Mouse (Mus musculus) stomach, postnatal 0 days (tissue): Measurements from ENCODE around the gene Olfr455. TPM values are rescaled to one million over a fixed set of nuclear protein-coding genes. Genes with fewer than 3 reads are reported as not detected.

Experiments
- ATAC-seq: fragments of 200-750 bp; cut with Nextera tagmentation; 2 replicates; pipeline ENCODE4 v1.8.0; 2017; ENCODE audit not compliant: low FRiP score, low TSS enrichment
- DNase-seq: peaks from one replicate; pipeline ENCODE4 v3.0.0-alpha.2; 2016; ENCODE audit warnings: low spot score
- H3K27ac ChIP-seq: fragments of 300-500 bp; sonication (generic); replicated peaks from 2 replicates; pipeline ENCODE4 v1.5.1; 2014; ENCODE audit warnings: mild to moderate bottlenecking, control low read depth
- H3K27me3 ChIP-seq: fragments of 300-500 bp; sonication (generic); 2 replicates; pipeline ENCODE4 v1.6.1; 2014; ENCODE audit warnings: low read length; ENCODE audit not compliant: control insufficient read depth, insufficient read depth
- H3K36me3 ChIP-seq: fragments of 300-500 bp; sonication (generic); 2 replicates; pipeline ENCODE4 v1.6.1; 2014; ENCODE audit warnings: low read length, mixed read lengths; ENCODE audit not compliant: control insufficient read depth, insufficient read depth
- H3K4me1 ChIP-seq: fragments of 300-500 bp; sonication (generic); replicated peaks from 2 replicates; pipeline ENCODE4 v1.6.1; 2014; ENCODE audit warnings: antibody characterized with exemption; ENCODE audit not compliant: control insufficient read depth, insufficient read depth
- H3K4me2 ChIP-seq: fragments of 300-500 bp; sonication (generic); replicated peaks from 2 replicates; pipeline ENCODE4 v1.6.1; 2014; ENCODE audit warnings: low read depth, mild to moderate bottlenecking, control low read depth, moderate library complexity
- H3K4me3 ChIP-seq: fragments of 300-500 bp; sonication (generic); 2 replicates; pipeline ENCODE4 v1.5.1; 2014; ENCODE audit warnings: low read depth, low read length, control low read depth
- H3K9ac ChIP-seq: fragments of 300-500 bp; sonication (generic); 2 replicates; pipeline ENCODE4 v1.6.1; 2014; ENCODE audit warnings: mild to moderate bottlenecking, low read length, control low read depth, mixed read lengths
- H3K9me3 ChIP-seq: fragments of 300-500 bp; sonication (generic); 2 replicates; pipeline ENCODE4 v1.6.1; 2016; ENCODE audit warnings: low read length; ENCODE audit not compliant: control insufficient read depth
- CTCF ChIP-seq: IDR thresholded peaks from 2 replicates; pipeline ENCODE4 v1.5.1; 2016; ENCODE audit warnings: antibody characterized with exemption, low read depth, mild to moderate bottlenecking, moderate library complexity
- EP300 ChIP-seq: optimal IDR thresholded peaks from 2 replicates; pipeline ENCODE3; 2016; ENCODE audit warnings: antibody characterized with exemption
- WGBS: fragments of 180-500 bp; shearing (Covaris S2); extraction: QIAGEN DNeasy Blood & Tissue Kit; methylation state at CpG from one replicate; pipeline ENCODE4 v1.1.7; 2014; 5-methylcytosine and 5-hydroxymethylcytosine counted together
- polyA plus RNA-seq: library from polyadenylated mRNA; unstranded; fragments of >200 nt; fragmentation: Nextera tagmentation; extraction: Ambion mirVana; gene quantifications from 2 replicates; pipeline ENCODE4 v1.2.1, GENCODE M21; 2015

Olfr455 gene
- polyA plus RNA-seq = not detected in 2 replicates

GRCm38 (mm10) chr6:42547461-42547860 lies at the start of gene Olfr455:
Gene Olfr455, minus strand, starts transcription at chr6:42547587.
- no peak within 1 kb of the TSS for H3K27ac ChIP-seq
- no peak within 1 kb of the TSS for H3K9ac ChIP-seq
- DNase-seq (no peak), ATAC-seq (no peak)
- H3K4me2 ChIP-seq = no peak within 1 kb of the TSS
- no peaks in the 10 kb centered on the region for H3K9me3 ChIP-seq
- H3K36me3 ChIP-seq = no peaks in the 10 kb centered on the region
- no peaks in the 10 kb centered on the region for H3K4me1 ChIP-seq
- WGBS = 77% methylated on average over 4 of the region's 4 CpGs
- H3K27me3 ChIP-seq = no peaks in the 10 kb centered on the region
- no peak within 1 kb of the TSS for H3K4me3 ChIP-seq
- no peak for TF ChIP-seq EP300
- TF ChIP-seq CTCF = no peak

- no peaks in the 10 kb centered on the region for H3K4me1 ChIP-seq
Observed at GRCm38 (mm10) chr6:42593138-42593882, 45.9 kb upstream of the Olfr455 start.

GRCm38 (mm10) chr6:42586569-42586968 lies 39.2 kb upstream of the Olfr455 start:
- Histone ChIP-seq H3K4me1 (no peaks in the 10 kb centered on the region), H3K36me3 (no peaks in the 10 kb centered on the region), H3K9me3 (no peaks in the 10 kb centered on the region), H3K4me3 (no peak overlapping the region), H3K27me3 (no peaks in the 10 kb centered on the region), H3K27ac (no peak overlapping the region), H3K9ac (no peak overlapping the region), H3K4me2 (no peak overlapping the region)
- ATAC-seq = no peak
- no peak for DNase-seq
- TF ChIP-seq EP300 (no peak), CTCF (peak; percentile 43)
- WGBS = 78% methylated on average over 5 of the region's 5 CpGs

More at GRCm38 (mm10) chr6:42593138-42593882, 45.9 kb upstream of the Olfr455 start:
- ATAC-seq (no peak), DNase-seq (no peak)
- TF ChIP-seq CTCF (no peak), EP300 (no peak)
- WGBS = 77% methylated on average over 17 of the region's 17 CpGs
- Histone ChIP-seq H3K27me3 (no peaks in the 10 kb centered on the region), H3K4me3 (no peak overlapping the region), H3K4me2 (no peak overlapping the region), H3K9ac (no peak overlapping the region), H3K36me3 (no peaks in the 10 kb centered on the region), H3K27ac (no peak overlapping the region), H3K9me3 (no peaks in the 10 kb centered on the region)

GRCm38 (mm10) chr6:42583488-42583872 lies 36.1 kb upstream of the Olfr455 start:
- no peak overlapping the region for H3K4me3 ChIP-seq
- H3K4me1 ChIP-seq = no peaks in the 10 kb centered on the region
- H3K9ac ChIP-seq = no peak overlapping the region
- no peak for ATAC-seq
- peak; percentile 69 for DNase-seq
- no peaks in the 10 kb centered on the region for H3K9me3 ChIP-seq
- no peaks in the 10 kb centered on the region for H3K27me3 ChIP-seq
- TF ChIP-seq CTCF (peak; percentile 76), EP300 (no peak)
- H3K36me3 ChIP-seq = no peaks in the 10 kb centered on the region
- under 1% methylated on average over 7 of the region's 7 CpGs for WGBS
- no peak overlapping the region for H3K27ac ChIP-seq
- H3K4me2 ChIP-seq = peak overlapping the region; percentile 41

GRCm38 (mm10) chr6:42582741-42583487 lies 35.5 kb upstream of the Olfr455 start:
- ATAC-seq (no peak), DNase-seq (no peak)
- Histone ChIP-seq H3K9me3 (no peaks in the 10 kb centered on the region), H3K4me1 (no peaks in the 10 kb centered on the region), H3K4me3 (no peak overlapping the region), H3K9ac (no peak overlapping the region), H3K36me3 (no peaks in the 10 kb centered on the region), H3K4me2 (peak overlapping the region; percentile 41), H3K27me3 (no peaks in the 10 kb centered on the region), H3K27ac (no peak overlapping the region)
- 50% methylated on average over 9 of the region's 9 CpGs for WGBS
- TF ChIP-seq EP300 (no peak), CTCF (no peak)

GRCm38 (mm10) chr6:42578678-42579077 lies 31.3 kb upstream of the Olfr455 start:
- H3K9ac ChIP-seq = no peak overlapping the region
- no peak overlapping the region for H3K4me2 ChIP-seq
- H3K27me3 ChIP-seq = no peaks in the 10 kb centered on the region
- no peaks in the 10 kb centered on the region for H3K9me3 ChIP-seq
- TF ChIP-seq CTCF (peak; percentile 40), EP300 (no peak)
- H3K36me3 ChIP-seq = no peaks in the 10 kb centered on the region
- no peaks in the 10 kb centered on the region for H3K4me1 ChIP-seq
- ATAC-seq (no peak), DNase-seq (no peak)
- H3K27ac ChIP-seq = no peak overlapping the region
- WGBS = 66% methylated on average over 4 of the region's 4 CpGs
- no peak overlapping the region for H3K4me3 ChIP-seq
